Mouse (Mus musculus) hematopoietic stem cell, adult 5-6 weeks (primary cell): Measurements from ENCODE around the gene Fhad1. TPM values are rescaled to one million over a fixed set of nuclear protein-coding genes. Genes with fewer than 3 reads are reported as not detected.

Experiments
- ATAC-seq, 2 experiments: fragments of 125-278 bp in 1 of 2; replicated peaks in 1 of 2; 2 replicates each; pipeline ENCODE4 v1.8.0; 2016 to 2017; ENCODE audit warnings: inconsistent platforms in 2 of 2, mild to moderate bottlenecking in 2 of 2, moderate number of reproducible peaks in 2 of 2, low read depth in 1 of 2, moderate TSS enrichment in 1 of 2; ENCODE audit not compliant: low FRiP score in 2 of 2, poor library complexity in 2 of 2, severe bottlenecking in 2 of 2, insufficient read depth in 1 of 2, low TSS enrichment in 1 of 2
- total RNA-seq: library from RNA; stranded (forward); fragments of 172-1452, 232-1000 nt; gene quantifications from 2 replicates; pipeline ENCODE4 v1.2.3, GENCODE M21; 2017

Fhad1 gene
- total RNA-seq, 1 experiment from 2014 or later, result not detected

- no peak for ATAC-seq
Measured at GRCm38 (mm10) chr4:141865006-141865405, 149.9 kb downstream of the Fhad1 start.

GRCm38 (mm10) chr4:141864506-141864905 is 150.4 kb downstream of the Fhad1 start:
- no peak for ATAC-seq

- peak; percentile 13 to 49; a peak in 2 of 4 replicates for ATAC-seq
Measured at GRCm38 (mm10) chr4:141863726-141864280, 151.1 kb downstream of the Fhad1 start.

GRCm38 (mm10) chr4:141862867-141863266 is 152.0 kb downstream of the Fhad1 start:
- ATAC-seq, result no peak

DNA sequence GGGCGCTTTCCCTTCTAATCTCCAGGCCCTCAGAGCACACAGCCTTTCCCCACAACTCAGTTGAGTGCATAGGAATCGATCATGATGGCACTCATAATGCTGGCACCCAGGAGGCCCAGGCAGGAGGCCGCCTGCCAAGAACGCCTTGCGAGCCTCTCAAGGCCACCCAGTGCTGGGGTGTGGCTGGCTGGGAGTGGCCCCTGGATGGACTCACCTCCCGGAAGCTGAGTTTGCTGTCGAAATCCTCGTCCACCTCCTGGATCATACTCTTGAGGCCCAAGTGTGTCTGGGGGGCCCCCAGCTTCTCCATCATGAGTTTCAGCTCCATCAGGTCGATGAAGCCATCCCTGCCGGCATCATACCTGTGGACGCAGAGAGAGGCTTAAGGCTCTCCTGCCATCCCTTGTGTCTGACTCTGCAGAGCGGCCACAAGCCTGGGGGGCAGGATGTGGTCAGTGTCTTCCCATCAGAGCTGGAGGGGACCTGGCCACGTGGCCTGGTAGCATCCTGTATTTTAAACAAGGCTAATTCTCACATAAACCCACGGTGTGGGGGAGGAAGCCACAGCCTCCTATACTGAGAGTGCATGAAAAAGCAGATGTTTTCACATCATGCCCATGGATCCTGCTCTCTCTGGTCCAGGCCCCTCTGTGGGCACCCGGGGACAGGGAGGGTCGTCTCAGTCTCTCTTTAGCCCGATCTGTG is 153.1 kb downstream of the Fhad1 start:
- ATAC-seq, result 0 out of 4 replicates have a peak, but pooled peaks of 1 of the 2 experiments have one; percentile 23

- no peak for ATAC-seq
Measured at GRCm38 (mm10) chr4:141860246-141860841, 154.5 kb downstream of the Fhad1 start.

DNA sequence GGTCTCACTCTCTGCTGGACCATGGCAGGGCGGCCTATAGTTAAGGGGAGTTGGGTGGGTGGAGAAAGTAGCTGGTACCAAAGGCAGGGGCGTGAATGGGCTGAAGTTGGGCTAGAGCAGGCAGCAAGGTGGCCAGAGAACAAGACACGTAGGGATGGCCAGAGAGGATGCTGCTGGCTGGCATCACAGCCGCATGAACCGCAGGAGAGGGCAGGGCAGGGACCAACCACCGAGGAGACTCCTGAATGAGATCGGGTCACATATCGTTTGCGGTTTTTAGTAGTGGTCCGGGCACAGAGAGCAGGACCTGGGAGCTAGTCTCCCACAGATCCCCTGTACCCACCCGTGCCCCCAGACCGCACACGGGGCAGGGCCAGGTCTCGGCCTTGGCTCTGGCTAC is 155.5 kb downstream of the Fhad1 start:
- ATAC-seq, result no peak

GRCm38 (mm10) chr4:141858501-141858900 is 156.4 kb downstream of the Fhad1 start:
- ATAC-seq, result no peak

DNA sequence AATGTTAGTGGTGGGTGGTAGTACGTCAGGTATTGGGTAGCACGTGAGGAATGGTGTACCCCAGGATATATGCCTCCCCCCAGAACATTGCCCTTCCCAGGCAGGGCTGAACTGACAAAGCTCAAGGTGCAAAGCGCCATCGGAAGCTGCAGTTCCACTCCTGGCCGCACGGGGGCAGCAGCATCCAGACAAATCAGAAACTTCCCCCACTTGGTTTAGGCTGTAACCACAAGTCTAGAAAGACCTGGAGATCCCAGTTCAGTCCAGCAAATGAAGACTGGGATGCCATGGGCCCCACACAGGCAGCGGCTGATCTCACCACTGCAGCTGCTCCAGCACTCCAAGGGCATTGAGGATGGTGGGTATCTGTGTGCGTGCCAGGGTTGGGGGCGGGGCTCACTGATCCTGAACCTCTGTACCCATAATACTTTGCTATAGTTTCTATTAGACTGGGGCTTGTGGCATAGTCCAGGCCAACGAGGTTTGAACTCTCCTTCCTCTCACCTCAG is 157.4 kb downstream of the Fhad1 start:
- peak; percentile 76 to 78 for ATAC-seq

DNA sequence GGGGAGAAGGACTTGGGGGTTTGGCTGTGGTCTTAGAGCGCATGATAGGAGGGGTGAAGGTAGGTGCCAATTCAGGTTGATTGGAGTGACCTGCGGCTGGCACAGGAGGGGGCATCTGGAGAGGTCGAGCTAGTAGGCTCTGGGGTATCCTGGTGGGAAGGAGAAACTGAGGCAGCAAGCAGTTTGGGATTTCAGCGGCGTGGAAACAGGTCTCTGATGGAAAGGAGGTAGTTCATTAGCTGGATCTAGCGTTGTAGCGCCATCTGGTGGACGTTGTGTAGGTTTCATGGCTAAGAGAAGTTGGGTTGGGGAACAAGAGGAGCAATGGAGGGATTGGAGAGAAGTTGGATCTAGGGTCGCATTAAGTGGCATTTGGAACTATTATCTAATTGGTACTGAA is 161.4 kb downstream of the Fhad1 start:
- no peak for ATAC-seq

- ATAC-seq, result no peak
Measured at GRCm38 (mm10) chr4:141845999-141846398, 168.9 kb downstream of the Fhad1 start, which contains the start of gene Ctrc. TSS of gene Ctrc (minus strand) at chr4:141846359.

Other genes starting within 250 kb of the Fhad1 start
- 6.3 and 10.3 TPM in 2 replicates for gene Dnajc16, start 224.2 kb downstream of the Fhad1 start, total RNA-seq
- gene Casp9, start 221.5 kb downstream of the Fhad1 start, total RNA-seq, result 10.2 and 13.8 TPM in 2 replicates
- not detected in 2 replicates for gene Cela2a, start 188.9 kb downstream of the Fhad1 start, total RNA-seq
- not detected in 2 replicates for gene Ctrc, start 168.7 kb downstream of the Fhad1 start, total RNA-seq
- gene Efhd2, start 140.2 kb downstream of the Fhad1 start, total RNA-seq, result 37.1 and 47.2 TPM in 2 replicates
- gene Tmem51, start 69.2 kb upstream of the Fhad1 start, total RNA-seq, result 0.63 and 0.84 TPM in 2 replicates
- gene Kazn, start 224.3 kb upstream of the Fhad1 start, total RNA-seq, result 3.8 and 6.3 TPM in 2 replicates